Mouse (Mus musculus) G1E (cell line): ENCODE results near the gene Lrrc46.

ENCODE experiments used
- CTCF ChIP-seq: IDR thresholded peaks from 2 replicates; pipeline ENCODE4 v1.5.1; 2012; ENCODE audit warnings: low read depth, low read length, inconsistent platforms, mixed read lengths
- GATA2 ChIP-seq: IDR thresholded peaks from 2 replicates; pipeline ENCODE4 v1.6.1; 2012; ENCODE audit warnings: low read depth, low read length, inconsistent platforms, borderline replicate concordance

GRCm38 (mm10) chr11:97074235-97074634 is 33.0 kb upstream of the Lrrc46 start:
- no peak for TF ChIP-seq CTCF
- TF ChIP-seq GATA2: no peak
